Mouse (Mus musculus): ENCODE measurements around the gene Tmem115.

DNA sequence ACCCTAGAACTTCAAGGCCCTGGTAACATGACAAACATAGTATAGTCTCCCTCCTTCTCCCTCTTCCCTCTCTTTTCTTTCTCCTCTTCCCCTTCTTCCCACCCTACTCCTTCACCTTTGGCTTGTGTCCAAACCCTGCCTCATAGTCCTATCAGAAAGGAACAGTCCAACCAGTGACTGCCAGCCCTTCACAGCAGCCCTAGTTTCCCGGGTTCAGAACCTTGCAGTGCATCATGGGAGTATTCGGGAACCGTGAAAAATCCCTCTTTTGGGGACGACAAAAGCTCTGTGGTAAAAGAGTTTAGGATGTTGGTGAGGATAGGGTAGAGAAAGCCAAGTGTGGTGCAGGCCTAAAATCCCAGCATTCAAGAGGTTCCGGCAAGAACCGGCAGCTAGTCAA is 13.4 kb upstream of the Tmem115 start:
- TF ChIP-seq GATA1 (IDR thresholded peaks at IDR 0.05; ENCODE audit: low read length) (no peak), TAL1 (IDR thresholded peaks at IDR 0.05; ENCODE audit: low read length) (no peak)
